8 mouse cellular contexts compared by ENCODE assay signal in genomic region chr8:71380178-71381171, GRCm38 (mm10). TPM values are rescaled to one million over a fixed set of nuclear protein-coding genes. Genes with fewer than 3 reads are reported as not detected.
A peak's percentile ranks its signal among the peaks of the same experiment; 100 is the strongest.
DNase-seq lines count a peak whose midpoint lies in the region; ATAC-seq lines count a peak whose summit lies in the region.

No protein-coding gene starts in this region.

- H3K4me1 ChIP-seq in forebrain, embryonic 16.5 days (replicated peaks; ENCODE audit: control insufficient read depth, insufficient read depth, low read length) = peaks cover 41% of the 10 kb centered on the region
- H3K4me1 ChIP-seq in kidney, embryonic 15.5 days = peaks cover 71% of the 10 kb centered on the region
- peaks cover 64% of the 10 kb centered on the region for H3K4me1 ChIP-seq in midbrain, embryonic 12.5 days

- peak overlapping the region; percentile 79 for H3K9ac ChIP-seq in forebrain, embryonic 16.5 days (replicated peaks; ENCODE audit: low read depth, low read length)
- H3K9ac ChIP-seq in kidney, embryonic 15.5 days = peak overlapping the region; percentile 91
- H3K9ac ChIP-seq in midbrain, embryonic 12.5 days (replicated peaks) = peak overlapping the region; percentile 87

- peak overlapping the region; percentile 95 for H3K4me2 ChIP-seq in forebrain, embryonic 16.5 days (ENCODE audit: low read length)
- peak overlapping the region; percentile 90 for H3K4me2 ChIP-seq in kidney, embryonic 15.5 days
- H3K4me2 ChIP-seq in midbrain, embryonic 12.5 days (replicated peaks) = peak overlapping the region; percentile 98

- 0 out of 2 replicates have a peak, but pooled peaks cover 2% of the 10 kb centered on the region for H3K36me3 ChIP-seq in forebrain, embryonic 16.5 days (ENCODE audit: control insufficient read depth, insufficient read depth)
- peaks cover 30% of the 10 kb centered on the region for H3K36me3 ChIP-seq in kidney, embryonic 15.5 days
- H3K36me3 ChIP-seq in midbrain, embryonic 12.5 days = peaks cover 7% of the 10 kb centered on the region

- DNase-seq in adrenal gland, adult 2 months = peak; percentile 59
- DNase-seq in adrenal gland, adult 8-10 months = no peak
- peak; percentile 45 for DNase-seq in ZHBTc4 (ENCODE audit: low read depth, low spot score)
- no peak for DNase-seq in layer of hippocampus, adult 8-10 months (ENCODE audit: low spot score in 2 of 2)

- no peak for ATAC-seq in forebrain, embryonic 16.5 days
- no peak for ATAC-seq in kidney, embryonic 15.5 days (replicated peaks; ENCODE audit: low FRiP score)
- ATAC-seq in midbrain, embryonic 12.5 days (ENCODE audit: low FRiP score, low read depth) = no peak
- ATAC-seq in monocyte, adult 5-6 weeks (replicated peaks; ENCODE audit: insufficient number of reproducible peaks, low FRiP score, low TSS enrichment, poor library complexity, severe bottlenecking) = no peak

- H3K27ac ChIP-seq in forebrain, embryonic 16.5 days (ENCODE audit: low read length) = no peak overlapping the region
- H3K27ac ChIP-seq in kidney, embryonic 15.5 days = peak overlapping the region; percentile 99
- H3K27ac ChIP-seq in midbrain, embryonic 12.5 days (replicated peaks) = peak overlapping the region; percentile 92

- H3K9me3 ChIP-seq in forebrain, embryonic 16.5 days (ENCODE audit: control insufficient read depth, low read length) = no peaks in the 10 kb centered on the region
- H3K9me3 ChIP-seq in kidney, embryonic 15.5 days (replicated peaks) = no peaks in the 10 kb centered on the region
- no peaks in the 10 kb centered on the region for H3K9me3 ChIP-seq in midbrain, embryonic 12.5 days

- WGBS in forebrain, embryonic 16.5 days = 1% methylated on average over 72 of the region's 72 CpGs
- under 1% methylated on average over 72 of the region's 72 CpGs for WGBS in kidney, embryonic 15.5 days
- WGBS in midbrain, embryonic 12.5 days = 1% methylated on average over 72 of the region's 72 CpGs

- H3K27me3 ChIP-seq in forebrain, embryonic 16.5 days (replicated peaks; ENCODE audit: control insufficient read depth, insufficient read depth, low read length) = peaks cover 6% of the 10 kb centered on the region; the same call in 1 of the 2 replicates
- H3K27me3 ChIP-seq in kidney, embryonic 15.5 days = no peaks in the 10 kb centered on the region
- H3K27me3 ChIP-seq in midbrain, embryonic 12.5 days = peaks cover 24% of the 10 kb centered on the region

- peak overlapping the region; percentile 72 for H3K4me3 ChIP-seq in forebrain, embryonic 16.5 days (replicated peaks; ENCODE audit: low read length)
- H3K4me3 ChIP-seq in kidney, embryonic 15.5 days (replicated peaks) = peak overlapping the region; percentile 88
- H3K4me3 ChIP-seq in midbrain, embryonic 12.5 days = peak overlapping the region; percentile 84

RNA-seq across cellular contexts. Expression of gene Nr2f6, which starts 1.3 kb away (rescaled TPM):
- 10 to 100 TPM; 49.7 to 71.5 TPM for total RNA-seq in adrenal gland, adult 2 months (2021)
- 335 and 389 TPM in 2 replicates for polyA plus RNA-seq in adrenal gland, adult 2 months (2012; rRNA removed)
- 10 to 100 TPM; 59.1 to 67.2 (median 62.7) TPM for total RNA-seq in adrenal gland, adult 8-10 months (2022)
- polyA plus RNA-seq in forebrain, embryonic 16.5 days (2015; fragmentation: Nextera tagmentation; extraction: Ambion mirVana) = 11.8 and 13.2 TPM in 2 replicates
- 96.1 and 99.9 TPM in 2 replicates for polyA plus RNA-seq in kidney, embryonic 15.5 days (2015; fragmentation: Nextera tagmentation; extraction: Ambion mirVana)
- polyA plus RNA-seq in midbrain, embryonic 12.5 days (2016; fragmentation: Nextera tagmentation; extraction: Ambion mirVana) = 54.4 and 58.5 TPM in 2 replicates
- 10 to 100 TPM; 38.7 to 46.1 (median 41.2) TPM for total RNA-seq in layer of hippocampus, adult 8-10 months (2022)
- 3.4 to 11.6 TPM (median 9.4 TPM) in 3 replicates for total RNA-seq in monocyte, adult 5-6 weeks (2017)

RNA-seq across cellular contexts. Expression of gene Ocel1, which starts 9.4 kb away (rescaled TPM):
- total RNA-seq in adrenal gland, adult 2 months (2021) = 10 to 100 TPM; 16.5 to 17.8 TPM
- polyA plus RNA-seq in adrenal gland, adult 2 months (2012; rRNA removed) = 32.1 and 36.1 TPM in 2 replicates
- 10 to 100 TPM; 15.9 to 18.8 (median 17.7) TPM for total RNA-seq in adrenal gland, adult 8-10 months (2022)
- polyA plus RNA-seq in forebrain, embryonic 16.5 days (2015; fragmentation: Nextera tagmentation; extraction: Ambion mirVana) = 7.8 and 8.0 TPM in 2 replicates
- 6.6 and 7.1 TPM in 2 replicates for polyA plus RNA-seq in kidney, embryonic 15.5 days (2015; fragmentation: Nextera tagmentation; extraction: Ambion mirVana)
- polyA plus RNA-seq in midbrain, embryonic 12.5 days (2016; fragmentation: Nextera tagmentation; extraction: Ambion mirVana) = 4.5 and 6.3 TPM in 2 replicates
- total RNA-seq in layer of hippocampus, adult 8-10 months (2022) = 10 to 100 TPM; 10.3 to 15.9 (median 14.1) TPM
- total RNA-seq in monocyte, adult 5-6 weeks (2017) = 11.9 to 24.2 TPM (median 16.3 TPM) in 3 replicates

RNA-seq across cellular contexts. Expression of gene Use1, which starts 13.8 kb away (rescaled TPM):
- total RNA-seq in adrenal gland, adult 2 months (2021) = 100 to 1,000 TPM; 167 to 218 TPM
- polyA plus RNA-seq in adrenal gland, adult 2 months (2012; rRNA removed) = 69.3 and 79.6 TPM in 2 replicates
- 100 to 1,000 TPM; 203 to 262 (median 232) TPM for total RNA-seq in adrenal gland, adult 8-10 months (2022)
- polyA plus RNA-seq in forebrain, embryonic 16.5 days (2015; fragmentation: Nextera tagmentation; extraction: Ambion mirVana) = 100 and 115 TPM in 2 replicates
- polyA plus RNA-seq in kidney, embryonic 15.5 days (2015; fragmentation: Nextera tagmentation; extraction: Ambion mirVana) = 103 and 105 TPM in 2 replicates
- 75.8 and 82.5 TPM in 2 replicates for polyA plus RNA-seq in midbrain, embryonic 12.5 days (2016; fragmentation: Nextera tagmentation; extraction: Ambion mirVana)
- 100 to 1,000 TPM in 3 of 4 experiments, 10 to 100 TPM in 1; 98.8 to 130 (median 117) TPM for total RNA-seq in layer of hippocampus, adult 8-10 months (2022)
- 172 to 275 TPM (median 266 TPM) in 3 replicates for total RNA-seq in monocyte, adult 5-6 weeks (2017)

RNA-seq across cellular contexts. Expression of gene Ushbp1, which starts 15.1 kb away (rescaled TPM):
- total RNA-seq in adrenal gland, adult 2 months (2021) = 10 to 100 TPM; 11.9 to 16.8 TPM
- 40.1 and 58.8 TPM in 2 replicates for polyA plus RNA-seq in adrenal gland, adult 2 months (2012; rRNA removed)
- total RNA-seq in adrenal gland, adult 8-10 months (2022) = 10 to 100 TPM; 11.4 to 25.1 (median 18.2) TPM
- 6.1 and 6.9 TPM in 2 replicates for polyA plus RNA-seq in forebrain, embryonic 16.5 days (2015; fragmentation: Nextera tagmentation; extraction: Ambion mirVana)
- 19.1 and 22.3 TPM in 2 replicates for polyA plus RNA-seq in kidney, embryonic 15.5 days (2015; fragmentation: Nextera tagmentation; extraction: Ambion mirVana)
- polyA plus RNA-seq in midbrain, embryonic 12.5 days (2016; fragmentation: Nextera tagmentation; extraction: Ambion mirVana) = 5.6 and 5.9 TPM in 2 replicates
- total RNA-seq in layer of hippocampus, adult 8-10 months (2022) = 1 to 10 TPM; 3.5 to 4.9 (median 4.1) TPM
- 0.10 TPM in 1 of 3 replicates, not detected in the others for total RNA-seq in monocyte, adult 5-6 weeks (2017)

RNA-seq across cellular contexts. Expression of gene Babam1, which starts 16.2 kb away (rescaled TPM):
- 100 to 1,000 TPM; 106 to 119 TPM for total RNA-seq in adrenal gland, adult 2 months (2021)
- polyA plus RNA-seq in adrenal gland, adult 2 months (2012; rRNA removed) = 143 and 164 TPM in 2 replicates
- 100 to 1,000 TPM; 101 to 137 (median 120) TPM for total RNA-seq in adrenal gland, adult 8-10 months (2022)
- polyA plus RNA-seq in forebrain, embryonic 16.5 days (2015; fragmentation: Nextera tagmentation; extraction: Ambion mirVana) = 103 and 105 TPM in 2 replicates
- polyA plus RNA-seq in kidney, embryonic 15.5 days (2015; fragmentation: Nextera tagmentation; extraction: Ambion mirVana) = 117 and 118 TPM in 2 replicates
- 91.7 and 102 TPM in 2 replicates for polyA plus RNA-seq in midbrain, embryonic 12.5 days (2016; fragmentation: Nextera tagmentation; extraction: Ambion mirVana)
- total RNA-seq in layer of hippocampus, adult 8-10 months (2022) = 100 to 1,000 TPM in 3 of 4 experiments, 10 to 100 TPM in 1; 95.9 to 110 (median 108) TPM
- total RNA-seq in monocyte, adult 5-6 weeks (2017) = 49.7 to 68.7 TPM (median 61.4 TPM) in 3 replicates

Comparison
In these comparisons a context has a peak if more than half of its experiments do, and no peak if none do; other contexts are left out.
1. DNase-seq: peak in adrenal gland, adult 2 months (single experiment) and ZHBTc4 (single experiment); none in adrenal gland, adult 8-10 months (single experiment) and layer of hippocampus, adult 8-10 months (0 of 2).
2. Peak in every context shown above with its lines, with median percentiles within 50 percentile points of each other: H3K4me2 ChIP-seq, H3K4me3 ChIP-seq and H3K9ac ChIP-seq.